Mouse (Mus musculus): ENCODE results near the gene Alkbh6. TPM values are rescaled to one million over a fixed set of nuclear protein-coding genes. Genes with fewer than 3 reads are reported as not detected.

Gene Alkbh6
- polyA plus RNA-seq, 2 experiments: 13.8 to 16.0 TPM

- Histone ChIP-seq H3K4me2 (ENCODE audit: low read depth) (peak overlapping the region; percentile 84), H3K4me1 (replicated peaks; ENCODE audit: control insufficient read depth in 2 of 2, insufficient read depth in 2 of 2, low read length in 1 of 2) (peaks cover 0 to 9% of the 10 kb centered on the region in 2 experiments; a peak in 2 of 4 replicates), H3K27ac (no peak overlapping the region), H3K4me3 (ENCODE audit: insufficient read depth in 1 of 2, low read depth in 2 of 2, low read length in 2 of 2) (peak overlapping the region; percentile 65 to 82), H3K27me3 (ENCODE audit: control insufficient read depth, insufficient read depth, low read length) (no peaks in the 10 kb centered on the region), H3K9ac (replicated peaks) (no peak overlapping the region), H3K9me3 (ENCODE audit: control insufficient read depth, low read length) (no peaks in the 10 kb centered on the region), H3K36me3 (replicated peaks; ENCODE audit: control insufficient read depth, insufficient read depth, low read depth) (no peaks in the 10 kb centered on the region)
- 53% methylated on average over 15 of the region's 15 CpGs for WGBS (ENCODE audit: insufficient replicate concordance)
- ATAC-seq (ENCODE audit: insufficient read depth) (no peak), DNase-seq (ENCODE audit: low read depth in 3 of 3, low spot score in 3 of 3) (no peak)
- TF ChIP-seq EP300 (IDR thresholded peaks at IDR 0.05; ENCODE audit: low read depth): no peak
- TF ChIP-seq CTCF (IDR thresholded peaks at IDR 0.05; ENCODE audit: low read depth): no peak
Observed at GRCm38 (mm10) chr7:30309395-30310129, 1.0 kb downstream of the Alkbh6 start.

- no peak for TF ChIP-seq EP300 (IDR thresholded peaks at IDR 0.05; ENCODE audit: low read depth)
- TF ChIP-seq CTCF (IDR thresholded peaks at IDR 0.05; ENCODE audit: low read depth): no peak
- Histone ChIP-seq H3K36me3 (replicated peaks; ENCODE audit: control insufficient read depth, insufficient read depth, low read depth) (no peaks in the 10 kb centered on the region), H3K4me2 (ENCODE audit: low read depth) (no peak overlapping the region), H3K9ac (replicated peaks) (no peak overlapping the region), H3K4me1 (replicated peaks; ENCODE audit: control insufficient read depth in 2 of 2, insufficient read depth in 2 of 2, low read length in 1 of 2) (peaks cover 0 to 11% of the 10 kb centered on the region in 2 experiments; a peak in 2 of 4 replicates), H3K9me3 (ENCODE audit: control insufficient read depth, low read length) (no peaks in the 10 kb centered on the region), H3K27me3 (ENCODE audit: control insufficient read depth, insufficient read depth, low read length) (no peaks in the 10 kb centered on the region), H3K4me3 (ENCODE audit: insufficient read depth in 1 of 2, low read depth in 2 of 2, low read length in 2 of 2) (no peak overlapping the region), H3K27ac (no peak overlapping the region)
- WGBS (ENCODE audit: insufficient replicate concordance): 72% methylated on average over 12 of the region's 12 CpGs
- DNase-seq (ENCODE audit: low read depth in 3 of 3, low spot score in 3 of 3) (no peak), ATAC-seq (ENCODE audit: insufficient read depth) (no peak)
Observed at GRCm38 (mm10) chr7:30310136-30310535, 1.6 kb downstream of the Alkbh6 start.

DNA sequence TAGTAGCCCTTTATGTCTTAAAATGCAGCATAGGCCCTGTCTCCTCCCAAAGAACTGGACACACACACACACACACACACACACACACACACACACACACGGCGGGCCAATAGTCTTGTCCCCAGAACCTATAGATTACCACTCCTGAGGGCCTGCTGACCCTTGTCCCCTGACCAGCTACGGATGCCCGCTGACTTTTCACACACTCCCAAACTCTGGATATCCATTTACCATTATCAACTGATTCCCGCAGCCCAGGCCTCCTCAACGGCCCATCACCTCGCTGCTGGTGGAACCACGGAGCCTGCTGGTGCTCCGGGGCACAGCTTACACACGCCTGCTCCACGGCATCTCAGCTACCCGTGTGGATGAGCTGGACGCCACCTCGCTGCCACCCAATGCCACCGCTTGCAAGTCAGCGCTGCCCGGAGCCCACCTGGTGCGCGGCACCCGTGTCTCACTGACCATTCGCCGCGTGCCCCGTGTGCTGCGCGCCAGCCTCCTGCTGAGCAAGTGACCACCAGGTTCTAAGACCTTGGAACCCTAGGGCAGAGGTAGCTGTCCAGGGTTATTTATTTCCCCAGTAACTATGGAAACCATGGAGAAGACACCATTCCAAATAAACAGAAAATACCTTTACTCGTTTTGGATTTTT is 5.3 kb downstream of the Alkbh6 start:
- Histone ChIP-seq H3K27ac (no peak overlapping the region), H3K9ac (replicated peaks) (no peak overlapping the region), H3K4me2 (ENCODE audit: low read depth) (peak overlapping the region; percentile 34), H3K27me3 (ENCODE audit: control insufficient read depth, insufficient read depth, low read length) (no peaks in the 10 kb centered on the region), H3K4me3 (ENCODE audit: insufficient read depth in 1 of 2, low read depth in 2 of 2, low read length in 2 of 2) (peak overlapping the region; percentile 7 to 29; a peak in 2 of 4 replicates), H3K4me1 (replicated peaks; ENCODE audit: control insufficient read depth in 2 of 2, insufficient read depth in 2 of 2, low read length in 1 of 2) (peaks cover 0 to 6% of the 10 kb centered on the region in 2 experiments; a peak in 1 of 4 replicates), H3K9me3 (ENCODE audit: control insufficient read depth, low read length) (no peaks in the 10 kb centered on the region), H3K36me3 (replicated peaks; ENCODE audit: control insufficient read depth, insufficient read depth, low read depth) (no peaks in the 10 kb centered on the region)
- DNase-seq (ENCODE audit: low read depth in 3 of 3, low spot score in 3 of 3) (no peak), ATAC-seq (ENCODE audit: insufficient read depth) (no peak)
- TF ChIP-seq EP300 (IDR thresholded peaks at IDR 0.05; ENCODE audit: low read depth): no peak
- no peak for TF ChIP-seq CTCF (IDR thresholded peaks at IDR 0.05; ENCODE audit: low read depth)
- WGBS (ENCODE audit: insufficient replicate concordance): 62% methylated on average over 27 of the region's 27 CpGs

DNA sequence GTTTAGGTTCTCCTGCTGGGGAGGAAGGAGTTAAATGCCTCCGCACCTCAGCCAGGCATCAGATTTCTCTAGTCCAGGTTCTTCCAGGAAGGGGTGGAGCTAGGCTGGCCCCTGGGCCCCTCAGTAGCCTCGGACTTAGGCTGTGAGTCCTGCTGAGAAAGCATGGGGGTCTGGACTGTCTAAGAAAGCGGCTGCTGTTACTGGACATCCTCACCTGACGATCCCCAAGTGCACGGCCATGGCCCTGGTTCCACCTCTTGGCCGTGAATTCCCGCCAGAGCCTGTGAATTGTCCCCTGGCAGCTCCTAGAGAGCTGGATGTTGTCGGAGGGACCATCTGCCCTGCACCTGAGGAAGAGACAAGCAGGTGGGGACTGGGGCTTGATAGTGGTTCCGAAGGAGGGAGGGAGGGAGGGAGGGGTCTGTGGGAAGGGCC is 6.2 kb downstream of the Alkbh6 start, which contains the start of gene Syne4:
Syne4 (plus strand) TSS at position 87 of the 435 bp plus-strand sequence.
- Histone ChIP-seq H3K9ac (replicated peaks) (no peak within 1 kb of the TSS; the same call in 1 of the 2 replicates), H3K4me2 (ENCODE audit: low read depth) (peak within 1 kb of the TSS; percentile 34), H3K9me3 (ENCODE audit: control insufficient read depth, low read length) (no peaks in the 10 kb centered on the region), H3K4me3 (ENCODE audit: insufficient read depth in 1 of 2, low read depth in 2 of 2, low read length in 2 of 2) (peak within 1 kb of the TSS; percentile 25 to 33), H3K36me3 (replicated peaks; ENCODE audit: control insufficient read depth, insufficient read depth, low read depth) (no peaks in the 10 kb centered on the region), H3K4me1 (replicated peaks; ENCODE audit: control insufficient read depth in 2 of 2, insufficient read depth in 2 of 2, low read length in 1 of 2) (peaks cover 0 to 1% of the 10 kb centered on the region in 2 experiments; a peak in 1 of 4 replicates), H3K27ac (no peak within 1 kb of the TSS), H3K27me3 (ENCODE audit: control insufficient read depth, insufficient read depth, low read length) (no peaks in the 10 kb centered on the region)
- TF ChIP-seq EP300 (IDR thresholded peaks at IDR 0.05; ENCODE audit: low read depth): no peak
- no peak for TF ChIP-seq CTCF (IDR thresholded peaks at IDR 0.05; ENCODE audit: low read depth)
- no peak for DNase-seq (ENCODE audit: low read depth in 3 of 3, low spot score in 3 of 3)
- ATAC-seq (ENCODE audit: insufficient read depth): 0 out of 2 replicates have a peak, but pooled peaks have one; percentile 7
- WGBS (ENCODE audit: insufficient replicate concordance): 4% methylated on average over 9 of the region's 9 CpGs

Measured in liver, embryonic 14.5 days (tissue).